Mouse (Mus musculus): ENCODE data around the gene Timm22.

DNA sequence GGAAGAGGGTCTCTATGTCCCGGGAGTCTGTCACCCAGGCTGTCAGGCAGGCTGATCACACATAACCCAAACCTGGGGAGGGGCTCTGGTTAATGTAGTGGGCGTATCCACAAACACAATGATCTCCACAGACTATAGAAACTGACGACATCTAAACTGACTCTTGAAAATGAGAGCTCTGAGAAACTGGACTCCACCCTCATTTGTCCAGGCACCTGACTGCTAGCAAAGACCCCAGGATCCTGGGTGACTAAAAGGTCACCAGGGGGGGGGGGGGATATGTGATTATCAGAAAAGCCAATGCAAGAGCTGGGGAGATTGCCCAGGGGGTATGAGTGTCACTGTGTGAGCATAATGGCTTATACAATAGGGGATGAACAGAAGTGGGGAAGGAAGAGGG, 21.0 kb upstream of the Timm22 start:
- TF ChIP-seq POLR2A (IDR thresholded peaks at IDR 0.05; ENCODE audit: insufficient read depth, low read depth, low read length), result no peak
- no peak for TF ChIP-seq CTCF (IDR thresholded peaks at IDR 0.05; ENCODE audit: insufficient read depth, low read depth, low read length)
